Mouse (Mus musculus) forebrain, postnatal 0 days (tissue): ENCODE results near the gene Vmn2r19. TPM values are rescaled to one million over a fixed set of nuclear protein-coding genes. Genes with fewer than 3 reads are reported as not detected.
A peak's percentile ranks its signal among the peaks of the same experiment; 100 is the strongest.

Experiments used
- ATAC-seq: fragments of 200-750 bp; cut with Nextera tagmentation; 2 replicates; pipeline ENCODE4 v1.8.0; 2017; ENCODE audit warnings: mild to moderate bottlenecking, moderate library complexity
- DNase-seq: peaks from one replicate; pipeline ENCODE4 v3.0.0-alpha.2; 2015
- H3K27ac ChIP-seq: fragments of 300-500 bp; sonication (generic); 2 replicates; pipeline ENCODE4 v1.5.1; 2014; ENCODE audit warnings: low read depth, mild to moderate bottlenecking, antibody characterized with exemption, low read length, moderate library complexity, mixed read lengths
- H3K27me3 ChIP-seq: fragments of 300-500 bp; sonication (generic); 2 replicates; pipeline ENCODE4 v1.6.1; 2014; ENCODE audit warnings: mild to moderate bottlenecking, low read length, mixed read lengths; ENCODE audit not compliant: insufficient read depth
- H3K36me3 ChIP-seq: fragments of 300-500 bp; sonication (generic); 2 replicates; pipeline ENCODE4 v1.6.1; 2014; ENCODE audit warnings: mild to moderate bottlenecking, moderate library complexity; ENCODE audit not compliant: insufficient read depth
- H3K4me1 ChIP-seq: fragments of 300-500 bp; sonication (generic); 2 replicates; pipeline ENCODE4 v1.6.1; 2014; ENCODE audit warnings: antibody characterized with exemption; ENCODE audit not compliant: insufficient read depth
- H3K4me2 ChIP-seq: fragments of 300-500 bp; sonication (generic); 2 replicates; pipeline ENCODE4 v1.6.1; 2014; ENCODE audit warnings: low read depth, mild to moderate bottlenecking, moderate library complexity
- H3K4me3 ChIP-seq: fragments of 300-500 bp; sonication (generic); 2 replicates; pipeline ENCODE4 v1.5.1; 2014; ENCODE audit warnings: low read depth, low read length, mixed read lengths
- H3K9ac ChIP-seq: fragments of 300-500 bp; sonication (generic); 2 replicates; pipeline ENCODE4 v1.6.1; 2014; ENCODE audit warnings: mild to moderate bottlenecking
- H3K9me3 ChIP-seq: fragments of 300-500 bp; sonication (generic); 2 replicates; pipeline ENCODE4 v1.6.1; 2016; ENCODE audit warnings: low read length
- CTCF ChIP-seq: sonication (generic); IDR thresholded peaks from 2 replicates; pipeline ENCODE4 v1.5.1; 2016; ENCODE audit warnings: antibody characterized with exemption, control low read depth, low read depth
- WGBS: fragments of 180-500 bp; shearing (Covaris S2); extraction: QIAGEN DNeasy Blood & Tissue Kit; methylation state at CpG from one replicate; pipeline ENCODE4 v1.1.7; 2014; 5-methylcytosine and 5-hydroxymethylcytosine counted together
- polyA plus RNA-seq: library from polyadenylated mRNA; unstranded; fragments of >200 nt; fragmentation: Nextera tagmentation; extraction: Ambion mirVana; gene quantifications from 2 replicates; pipeline ENCODE4 v1.2.1, GENCODE M21; 2015
- total RNA-seq: library from RNA; depleted of rRNA; stranded (reverse); fragments of >200 nt; gene quantifications from 2 replicates; pipeline ENCODE4 v1.2.3, GENCODE M21; 2014; rRNA removed

The Vmn2r19 gene
- not detected in 2 replicates for total RNA-seq
- not detected in 2 replicates for polyA plus RNA-seq

DNA sequence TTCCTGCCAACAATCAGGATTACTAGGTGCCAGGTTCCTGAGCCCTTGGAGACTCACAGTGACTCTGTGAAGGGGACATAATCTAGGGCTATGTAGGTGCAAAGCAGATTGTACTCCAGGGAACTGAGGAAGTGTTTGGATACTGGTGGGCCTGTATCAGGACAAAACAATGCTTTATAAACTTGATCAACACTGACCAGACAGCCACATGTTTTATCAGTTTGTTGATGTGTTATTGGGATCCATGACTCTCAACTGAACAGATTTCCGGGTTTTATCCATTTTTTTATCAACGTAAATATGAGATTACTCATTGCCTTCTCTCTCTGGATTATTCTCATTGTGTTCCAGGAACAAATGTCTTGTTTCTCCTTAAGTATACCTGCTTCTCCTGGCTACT lies at the start of gene Vmn2r19:
Gene Vmn2r19 (plus strand): TSS at position 301 of the 400 bp plus-strand sequence.
- H3K4me3 ChIP-seq, result no peak within 1 kb of the TSS
- DNase-seq, result no peak
- no peak within 1 kb of the TSS for H3K4me2 ChIP-seq
- ATAC-seq, result no peak
- H3K36me3 ChIP-seq, result no peaks in the 10 kb centered on the region
- no peaks in the 10 kb centered on the region for H3K9me3 ChIP-seq
- no peak within 1 kb of the TSS for H3K27ac ChIP-seq
- no peaks in the 10 kb centered on the region for H3K4me1 ChIP-seq
- WGBS, result 95% methylated on average over 2 of the region's 2 CpGs
- no peak within 1 kb of the TSS for H3K9ac ChIP-seq
- no peak for TF ChIP-seq CTCF
- H3K27me3 ChIP-seq, result no peaks in the 10 kb centered on the region

DNA sequence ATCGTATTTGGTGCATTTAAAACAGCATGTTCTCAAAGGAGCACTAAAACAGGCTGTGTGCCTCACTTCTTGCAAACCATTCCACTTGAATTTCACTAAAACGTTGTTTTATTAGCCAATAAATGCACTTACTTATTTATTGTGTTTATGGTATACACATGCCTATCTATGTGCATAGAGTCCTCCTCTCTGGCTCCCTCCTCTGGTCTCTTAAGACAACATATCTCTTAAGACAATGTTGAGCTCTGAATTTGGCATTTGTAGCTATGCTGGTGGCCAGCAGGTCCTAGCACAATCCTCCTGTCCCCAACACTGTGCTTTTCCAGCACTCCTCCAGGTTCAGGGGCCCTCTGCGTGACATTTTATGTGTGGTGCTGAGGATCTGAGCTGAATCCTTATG lies 49.2 kb upstream of the Vmn2r19 start:
- Histone ChIP-seq H3K27me3 (no peaks in the 10 kb centered on the region), H3K36me3 (no peaks in the 10 kb centered on the region), H3K9ac (no peak overlapping the region), H3K4me3 (no peak overlapping the region), H3K9me3 (no peaks in the 10 kb centered on the region), H3K27ac (no peak overlapping the region), H3K4me1 (no peaks in the 10 kb centered on the region), H3K4me2 (no peak overlapping the region)
- ATAC-seq, result no peak
- TF ChIP-seq CTCF, result no peak
- DNase-seq, result no peak
- 74% methylated on average over 3 of the region's 3 CpGs for WGBS

DNA sequence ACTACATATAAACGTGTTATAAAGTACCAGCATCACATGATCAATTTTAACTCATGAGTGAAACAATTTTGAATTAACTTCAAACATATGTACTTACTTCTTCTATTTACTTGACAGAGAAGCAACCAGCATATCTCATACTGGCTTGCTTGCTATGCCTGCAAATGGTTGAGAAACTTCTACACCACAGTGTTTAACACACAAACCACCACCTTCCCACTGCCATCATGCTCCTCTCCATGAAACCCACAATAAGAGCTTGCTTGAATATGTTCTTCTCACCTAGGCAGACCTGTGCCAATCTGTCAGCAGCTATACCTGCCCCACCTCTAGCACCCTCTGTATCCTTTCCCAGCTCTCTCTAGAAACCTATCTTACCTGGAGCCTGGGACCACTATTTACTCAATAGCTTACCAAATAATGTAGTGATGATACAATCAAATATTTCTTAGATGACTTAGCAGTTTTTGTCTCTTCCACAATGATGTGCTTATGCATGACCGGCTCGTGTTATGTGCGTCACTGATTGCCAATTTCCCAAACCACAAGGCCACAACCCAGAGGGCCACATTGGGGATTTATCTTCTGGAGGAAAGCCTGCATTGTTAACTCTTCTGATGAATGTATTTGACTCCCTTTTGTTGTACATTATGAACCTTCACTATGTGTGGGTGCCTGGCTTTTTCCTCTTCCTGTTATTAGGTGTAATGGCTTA lies 48.1 kb upstream of the Vmn2r19 start:
- Histone ChIP-seq H3K4me1 (no peaks in the 10 kb centered on the region), H3K9ac (no peak overlapping the region), H3K9me3 (no peaks in the 10 kb centered on the region), H3K4me2 (no peak overlapping the region), H3K4me3 (no peak overlapping the region), H3K27ac (no peak overlapping the region), H3K27me3 (no peaks in the 10 kb centered on the region), H3K36me3 (no peaks in the 10 kb centered on the region)
- ATAC-seq (no peak), DNase-seq (no peak)
- WGBS, result 82% methylated on average over 4 of the region's 4 CpGs
- TF ChIP-seq CTCF, result no peak

DNA sequence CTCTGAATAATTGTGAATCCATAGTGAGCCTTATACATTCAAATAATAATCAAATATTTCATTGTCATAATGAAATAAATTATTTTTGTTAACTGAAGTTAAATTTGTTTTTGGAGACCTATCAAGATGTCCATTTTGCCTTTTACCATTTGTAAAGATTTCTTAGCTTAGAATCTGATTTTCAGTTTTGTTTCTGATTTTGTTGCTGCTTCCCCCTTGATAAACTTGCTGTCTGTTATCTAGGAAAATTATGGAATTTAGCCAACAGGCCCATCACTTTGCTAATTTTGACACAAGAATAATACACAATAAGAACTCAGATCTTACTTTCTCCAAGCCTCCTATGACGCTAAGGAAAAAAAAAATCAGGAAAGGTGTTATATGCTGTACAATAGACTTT lies 47.3 kb upstream of the Vmn2r19 start:
- H3K4me1 ChIP-seq, result no peaks in the 10 kb centered on the region
- TF ChIP-seq CTCF, result no peak
- no peaks in the 10 kb centered on the region for H3K36me3 ChIP-seq
- no peak overlapping the region for H3K4me2 ChIP-seq
- WGBS, result 84% methylated on average over 1 of the region's 1 CpGs
- H3K27me3 ChIP-seq, result no peaks in the 10 kb centered on the region
- no peak overlapping the region for H3K4me3 ChIP-seq
- no peak for DNase-seq
- ATAC-seq, result no peak
- no peak overlapping the region for H3K9ac ChIP-seq
- no peaks in the 10 kb centered on the region for H3K9me3 ChIP-seq
- H3K27ac ChIP-seq, result no peak overlapping the region

DNA sequence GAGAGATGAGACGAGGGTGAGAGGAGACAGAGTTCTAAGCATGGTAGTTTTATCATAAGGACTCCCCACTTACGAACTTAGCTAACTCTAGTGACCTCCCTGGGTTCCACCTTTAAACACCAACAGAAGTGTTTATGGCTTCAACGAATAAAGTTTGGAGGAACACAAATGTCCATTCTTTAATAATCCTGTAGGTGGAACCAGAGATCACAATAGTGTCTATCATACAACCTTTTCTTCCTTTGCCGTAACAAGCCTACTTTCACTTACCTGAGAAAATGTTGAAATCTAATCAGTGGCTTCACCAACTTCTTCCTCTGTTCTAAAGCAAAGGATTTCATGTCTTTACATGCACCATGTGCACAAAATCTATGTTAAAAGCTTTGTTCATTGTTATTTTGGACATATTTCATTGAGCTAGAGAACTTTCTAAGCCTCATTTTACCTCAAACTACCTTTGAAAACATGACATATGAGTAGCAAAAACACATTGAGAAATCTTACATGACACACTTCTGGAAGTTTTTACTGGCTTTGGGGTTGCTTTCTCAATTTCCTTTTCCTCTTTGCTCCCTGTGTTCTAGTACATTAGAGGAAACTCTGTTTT lies 46.5 kb upstream of the Vmn2r19 start, which contains the start of gene Clec4d:
Gene Clec4d (plus strand): TSS at position 557 of the 607 bp plus-strand sequence.
- DNase-seq (no peak), ATAC-seq (no peak)
- no peak within 1 kb of the TSS for H3K27ac ChIP-seq

DNA sequence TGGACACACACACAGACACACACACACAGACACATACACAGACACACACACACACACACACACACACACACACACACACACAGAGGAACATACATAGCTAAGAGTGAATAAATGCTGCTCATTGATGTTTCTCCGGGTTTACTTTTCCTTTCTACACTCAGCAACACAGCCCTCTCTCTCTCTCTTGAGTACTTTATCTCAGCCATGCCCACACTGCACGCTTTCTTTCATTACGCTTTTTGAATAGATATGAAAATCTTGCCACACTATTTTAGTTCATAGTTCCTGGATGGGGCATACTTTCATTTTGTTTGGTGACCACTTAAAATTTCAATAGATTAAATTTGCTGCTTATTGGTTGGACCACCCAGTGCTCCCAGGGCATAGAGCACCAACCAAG lies 43.9 kb upstream of the Vmn2r19 start:
- Histone ChIP-seq H3K27ac (no peak overlapping the region), H3K4me3 (no peak overlapping the region), H3K9me3 (no peaks in the 10 kb centered on the region), H3K4me2 (no peak overlapping the region), H3K36me3 (no peaks in the 10 kb centered on the region), H3K4me1 (no peaks in the 10 kb centered on the region), H3K9ac (no peak overlapping the region), H3K27me3 (no peaks in the 10 kb centered on the region)
- WGBS, result 87% methylated on average over 3 of the region's 3 CpGs
- DNase-seq, result no peak
- no peak for ATAC-seq
- no peak for TF ChIP-seq CTCF

More for the DNA sequence above, 46.5 kb upstream of the Vmn2r19 start, which contains the start of gene Clec4d:
- no peaks in the 10 kb centered on the region for H3K36me3 ChIP-seq
- H3K4me3 ChIP-seq, result no peak within 1 kb of the TSS
- H3K9me3 ChIP-seq, result no peaks in the 10 kb centered on the region
- no peaks in the 10 kb centered on the region for H3K4me1 ChIP-seq
- no peaks in the 10 kb centered on the region for H3K27me3 ChIP-seq
- WGBS, result 74% methylated on average over 4 of the region's 4 CpGs
- 0 out of 2 replicates have a peak, but pooled peaks have one; percentile 10 for TF ChIP-seq CTCF
- no peak within 1 kb of the TSS for H3K9ac ChIP-seq
- H3K4me2 ChIP-seq, result no peak within 1 kb of the TSS

DNA sequence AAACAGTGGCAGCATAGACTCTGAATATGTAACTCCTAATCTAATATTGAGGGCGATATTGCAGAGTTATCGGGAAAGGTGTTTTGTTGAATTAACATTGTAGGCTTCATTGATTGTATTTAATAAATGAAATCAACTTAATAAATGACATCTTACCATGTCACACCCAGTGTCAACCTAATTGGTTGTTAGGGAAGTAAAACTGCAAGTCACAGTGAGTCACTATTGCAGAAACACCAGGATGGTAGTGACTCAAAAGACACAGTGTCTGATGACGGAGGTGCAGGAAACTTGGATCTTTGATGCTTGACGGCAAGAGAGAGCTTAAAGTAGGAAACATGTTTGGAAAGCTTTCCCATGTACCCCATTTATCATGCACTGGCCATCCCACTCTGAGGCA lies 42.3 kb upstream of the Vmn2r19 start:
- Histone ChIP-seq H3K4me3 (no peak overlapping the region), H3K9me3 (no peaks in the 10 kb centered on the region), H3K4me2 (no peak overlapping the region), H3K36me3 (no peaks in the 10 kb centered on the region), H3K27ac (no peak overlapping the region), H3K4me1 (no peaks in the 10 kb centered on the region), H3K27me3 (no peaks in the 10 kb centered on the region), H3K9ac (no peak overlapping the region)
- no peak for TF ChIP-seq CTCF
- 95% methylated on average over 4 of the region's 4 CpGs for WGBS
- ATAC-seq (no peak), DNase-seq (no peak)
